Comparison of ENCODE assay signal across 8 mouse cellular contexts in genomic region chr12:73462091-73462490, GRCm38 (mm10).
A peak's percentile ranks its signal among the peaks of the same experiment; 100 is the strongest.
DNase-seq lines count a peak whose midpoint lies in the region; ATAC-seq lines count a peak whose summit lies in the region.

No protein-coding gene starts in this region.

- DNase-seq in cerebellum, adult 11-12 months, result peak; percentile 16
- DNase-seq in cerebellum, adult 11 months, result no peak
- DNase-seq in right cerebral cortex, postnatal 10 days (ENCODE audit: low spot score in 2 of 2), result peak; percentile 32
- DNase-seq in right cerebral cortex, postnatal 14 days, result no peak
- DNase-seq in layer of hippocampus, postnatal 36 days, result peak; percentile 17 to 24
- no peak for DNase-seq in thymus, adult 18-20 months

- H3K27me3 ChIP-seq in heart, embryonic 13.5 days (replicated peaks), result no peaks in the 10 kb centered on the region
- H3K27me3 ChIP-seq in stomach, embryonic 16.5 days (ENCODE audit: control insufficient read depth, insufficient read depth, low read length), result no peaks in the 10 kb centered on the region

- ATAC-seq in heart, embryonic 13.5 days (ENCODE audit: extremely low read depth, insufficient number of reproducible peaks, low FRiP score, low TSS enrichment), result no peak
- ATAC-seq in stomach, embryonic 16.5 days (ENCODE audit: insufficient read depth, low FRiP score), result peak; percentile 47

- H3K4me2 ChIP-seq in heart, embryonic 13.5 days, result no peak overlapping the region
- H3K4me2 ChIP-seq in stomach, embryonic 16.5 days (ENCODE audit: low read depth, low read length), result no peak overlapping the region

- no peaks in the 10 kb centered on the region for H3K36me3 ChIP-seq in heart, embryonic 13.5 days
- no peaks in the 10 kb centered on the region for H3K36me3 ChIP-seq in stomach, embryonic 16.5 days (ENCODE audit: control insufficient read depth, insufficient read depth, low read length)

- WGBS in heart, embryonic 13.5 days, result 58% methylated on average over 5 of the region's 5 CpGs
- 45% methylated on average over 5 of the region's 5 CpGs for WGBS in stomach, embryonic 16.5 days

- H3K27ac ChIP-seq in heart, embryonic 13.5 days (replicated peaks), result peak overlapping the region; percentile 29
- H3K27ac ChIP-seq in stomach, embryonic 16.5 days (ENCODE audit: low read length), result no peak overlapping the region

- H3K4me1 ChIP-seq in heart, embryonic 13.5 days, result peaks cover 14% of the 10 kb centered on the region
- 0 out of 2 replicates have a peak, but pooled peaks cover 4% of the 10 kb centered on the region for H3K4me1 ChIP-seq in stomach, embryonic 16.5 days (ENCODE audit: control insufficient read depth, insufficient read depth, low read length)

- peak overlapping the region; percentile 5; the same call in 1 of the 2 replicates for H3K9ac ChIP-seq in heart, embryonic 13.5 days
- H3K9ac ChIP-seq in stomach, embryonic 16.5 days (ENCODE audit: low read length), result no peak overlapping the region

- no peak overlapping the region for H3K4me3 ChIP-seq in heart, embryonic 13.5 days
- no peak overlapping the region for H3K4me3 ChIP-seq in stomach, embryonic 16.5 days (replicated peaks; ENCODE audit: low read length)

- no peaks in the 10 kb centered on the region for H3K9me3 ChIP-seq in heart, embryonic 13.5 days
- no peaks in the 10 kb centered on the region for H3K9me3 ChIP-seq in stomach, embryonic 16.5 days (replicated peaks; ENCODE audit: control insufficient read depth, low read length)

Comparison
In these comparisons a context has a peak if more than half of its experiments do, and no peak if none do; other contexts are left out.
1. DNase-seq: peak in cerebellum, adult 11-12 months (single experiment), right cerebral cortex, postnatal 10 days (2 of 2) and layer of hippocampus, postnatal 36 days (2 of 2); none in cerebellum, adult 11 months (single experiment), right cerebral cortex, postnatal 14 days (single experiment) and thymus, adult 18-20 months (0 of 2).